Mouse (Mus musculus) naive thymus-derived CD4-positive, alpha-beta T cell, adult 2 months (primary cell): ENCODE measurements around the gene Eif2d.

Experiments used
- DNase-seq: peaks from one replicate; pipeline ENCODE4 v3.0.0-alpha.2; 2011; ENCODE audit warnings: low read depth

Eif2d gene

GRCm38 (mm10) chr1:131153018-131153629 is at the start of gene Eif2d:
TSS of gene Eif2d (plus strand) at chr1:131153181.
- DNase-seq, result peak; percentile 89

- no peak for DNase-seq
Measured at GRCm38 (mm10) chr1:131103776-131104424, 49.1 kb upstream of the Eif2d start.

- no peak for DNase-seq
Measured at GRCm38 (mm10) chr1:131107575-131108308, 45.2 kb upstream of the Eif2d start.

- peak; percentile 55 for DNase-seq
Measured at GRCm38 (mm10) chr1:131110525-131111106, 42.4 kb upstream of the Eif2d start.

- no peak for DNase-seq
Measured at GRCm38 (mm10) chr1:131112576-131112975, 40.4 kb upstream of the Eif2d start.

GRCm38 (mm10) chr1:131115932-131116331 is 37.0 kb upstream of the Eif2d start:
- peak; percentile 90 for DNase-seq

- DNase-seq, result no peak
Measured at GRCm38 (mm10) chr1:131116430-131117011, 36.5 kb upstream of the Eif2d start.

- no peak for DNase-seq
Measured at GRCm38 (mm10) chr1:131118530-131118929, 34.5 kb upstream of the Eif2d start.

GRCm38 (mm10) chr1:131119026-131119425 is 34.0 kb upstream of the Eif2d start:
- peak; percentile 76 for DNase-seq

- peak; percentile 62 for DNase-seq
Measured at GRCm38 (mm10) chr1:131121987-131122386, 31.0 kb upstream of the Eif2d start.

GRCm38 (mm10) chr1:131123522-131124265 is 29.3 kb upstream of the Eif2d start:
- no peak for DNase-seq

- DNase-seq, result no peak
Measured at GRCm38 (mm10) chr1:131125987-131126744, 26.8 kb upstream of the Eif2d start.

- no peak for DNase-seq
Measured at GRCm38 (mm10) chr1:131134231-131134630, 18.8 kb upstream of the Eif2d start.

- peak; percentile 54 for DNase-seq
Measured at GRCm38 (mm10) chr1:131134942-131135522, 17.9 kb upstream of the Eif2d start.

- peak; percentile 40 for DNase-seq
Measured at GRCm38 (mm10) chr1:131135960-131136629, 16.9 kb upstream of the Eif2d start.

- DNase-seq, result no peak
Measured at GRCm38 (mm10) chr1:131137111-131137510, 15.9 kb upstream of the Eif2d start.

- DNase-seq, result peak; percentile 48
Measured at GRCm38 (mm10) chr1:131137717-131138118, 15.3 kb upstream of the Eif2d start.

GRCm38 (mm10) chr1:131138191-131139016 is 14.6 kb upstream of the Eif2d start, which contains the start of gene Dyrk3:
TSS of gene Dyrk3 (minus strand) at chr1:131138340.
- peak; percentile 93 for DNase-seq
